Comparison of ENCODE assay signal across 20 mouse cellular contexts in genomic region chr14:121791112-121791511, GRCm38 (mm10).
"Had no signal": no experiment of that assay in that cellular context is flagged by ENCODE, and none has a peak within 500 bp of the region (broad histone marks: within the 10 kb centered on the region; RNA-seq: fewer than 3 reads in every experiment).

No protein-coding gene starts in this region.

- DNase-seq: kidney, adult 18-20 months; kidney, postnatal 10 days; layer of hippocampus, adult 9-11 months; liver, embryonic 13.5 days; lung, adult 2 months; lung, postnatal 14 days; lung, postnatal 4 days; right cerebral cortex, adult 18-20 months; right cerebral cortex, postnatal 14 days; right cerebral cortex, postnatal 4 days; thymus, adult 2 months; thymus, postnatal 14 days; thymus, postnatal 4 days had no signal

- ATAC-seq: inflammation-experienced regulatory T-cells, adult 6 months; midbrain, embryonic 15.5 days had no signal

- H3K36me3 ChIP-seq: liver, embryonic 13.5 days; midbrain, embryonic 12.5 days; midbrain, embryonic 15.5 days; neural tube, embryonic 12.5 days; neural tube, embryonic 15.5 days had no signal

- H3K9me3 ChIP-seq: liver, embryonic 13.5 days; midbrain, embryonic 12.5 days; midbrain, embryonic 15.5 days; neural tube, embryonic 12.5 days; neural tube, embryonic 15.5 days had no signal

- H3K9ac ChIP-seq: liver, embryonic 13.5 days; midbrain, embryonic 12.5 days; midbrain, embryonic 15.5 days; neural tube, embryonic 12.5 days; neural tube, embryonic 15.5 days had no signal

- H3K4me2 ChIP-seq: liver, embryonic 13.5 days; midbrain, embryonic 12.5 days; midbrain, embryonic 15.5 days; neural tube, embryonic 12.5 days; neural tube, embryonic 15.5 days had no signal

- H3K4me3 ChIP-seq: layer of hippocampus, adult 2 months; liver, embryonic 13.5 days; midbrain, embryonic 12.5 days; midbrain, embryonic 15.5 days; neural tube, embryonic 12.5 days; neural tube, embryonic 15.5 days had no signal

- H3K27ac ChIP-seq: layer of hippocampus, adult 2 months; liver, embryonic 13.5 days; midbrain, embryonic 12.5 days; midbrain, embryonic 15.5 days; neural tube, embryonic 12.5 days; neural tube, embryonic 15.5 days; stomach, postnatal 0 days had no signal

- H3K4me1 ChIP-seq: midbrain, embryonic 12.5 days; neural tube, embryonic 12.5 days had no signal
